Mouse (Mus musculus) liver, embryonic 11.5 days (tissue): ENCODE measurements around the gene Htt. TPM values are rescaled to one million over a fixed set of nuclear protein-coding genes. Genes with fewer than 3 reads are reported as not detected.
"Not testable (repeated sequence)": the region's sequence is repeated elsewhere in the genome, so short reads cannot be mapped to it uniquely, and the experiment has no call there.

Experiments
- ATAC-seq: fragments of 200-750 bp; cut with Nextera tagmentation; replicated peaks from 2 replicates; pipeline ENCODE4 v1.8.0; 2017; ENCODE audit warnings: moderate number of reproducible peaks, mild to moderate bottlenecking, moderate TSS enrichment, moderate library complexity; ENCODE audit not compliant: low FRiP score
- DNase-seq: peaks from one replicate; pipeline ENCODE4 v3.0.0-alpha.2; 2017; ENCODE audit warnings: low spot score
- H3K27ac ChIP-seq: fragments of 300-500 bp; sonication (generic); 2 replicates; pipeline ENCODE4 v1.5.1; 2014; ENCODE audit warnings: mild to moderate bottlenecking, low read depth, low read length, control low read depth
- H3K27me3 ChIP-seq: fragments of 300-500 bp; sonication (generic); replicated peaks from 2 replicates; pipeline ENCODE4 v1.6.1; 2014; ENCODE audit warnings: low read length, mixed read lengths; ENCODE audit not compliant: control insufficient read depth, insufficient read depth
- H3K36me3 ChIP-seq: fragments of 300-500 bp; sonication (generic); 2 replicates; pipeline ENCODE4 v1.6.1; 2014; ENCODE audit warnings: mild to moderate bottlenecking, low read length, moderate library complexity, mixed read lengths; ENCODE audit not compliant: control insufficient read depth, insufficient read depth
- H3K4me1 ChIP-seq: fragments of 300-500 bp; sonication (generic); replicated peaks from 2 replicates; pipeline ENCODE4 v1.6.1; 2014; ENCODE audit warnings: low read length, mixed read lengths; ENCODE audit not compliant: control insufficient read depth, insufficient read depth
- H3K4me2 ChIP-seq: fragments of 300-500 bp; sonication (generic); 2 replicates; pipeline ENCODE4 v1.6.1; 2014; ENCODE audit warnings: mild to moderate bottlenecking, control low read depth, moderate library complexity
- H3K4me3 ChIP-seq: fragments of 300-500 bp; sonication (generic); 2 replicates; pipeline ENCODE4 v1.5.1; 2014; ENCODE audit warnings: low read depth, low read length, control low read depth
- H3K9ac ChIP-seq: fragments of 300-500 bp; sonication (generic); 2 replicates; pipeline ENCODE4 v1.6.1; 2014; ENCODE audit warnings: low read depth, low read length, control low read depth
- H3K9me3 ChIP-seq: fragments of 300-500 bp; sonication (generic); 2 replicates; pipeline ENCODE4 v1.6.1; 2016; ENCODE audit warnings: low read length, inconsistent platforms, mixed read lengths; ENCODE audit not compliant: control insufficient read depth
- WGBS: fragments of 180-500 bp; shearing (Covaris S2); extraction: QIAGEN DNeasy Blood & Tissue Kit; methylation state at CpG from one replicate; pipeline ENCODE4 v1.1.7; 2014; 5-methylcytosine and 5-hydroxymethylcytosine counted together
- polyA plus RNA-seq: library from polyadenylated mRNA; unstranded; fragments of >200 nt; fragmentation: Nextera tagmentation; extraction: Ambion mirVana; gene quantifications from 2 replicates; pipeline ENCODE4 v1.2.1, GENCODE M21; 2014

Gene Htt
- polyA plus RNA-seq, result 15.1 and 18.9 TPM in 2 replicates

DNA sequence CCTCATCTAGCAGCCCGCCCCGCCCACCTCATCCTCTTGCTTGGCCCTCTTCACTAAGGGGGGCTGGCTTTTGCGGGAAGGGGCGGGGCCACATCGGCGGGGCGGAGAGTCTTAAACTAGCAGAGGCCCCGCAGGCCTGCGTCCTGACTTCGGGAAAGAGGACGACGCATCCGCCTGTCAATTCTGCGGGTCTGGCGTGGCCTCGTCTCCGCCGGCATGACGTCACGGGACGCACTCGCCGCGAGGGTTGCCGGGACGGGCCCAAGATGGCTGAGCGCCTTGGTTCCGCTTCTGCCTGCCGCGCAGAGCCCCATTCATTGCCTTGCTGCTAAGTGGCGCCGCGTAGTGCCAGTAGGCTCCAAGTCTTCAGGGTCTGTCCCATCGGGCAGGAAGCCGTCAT lies at the start of gene Htt:
Gene Htt, plus strand, starts transcription at position 232 of the 400 bp plus-strand sequence.
- H3K4me3 ChIP-seq, result peak within 1 kb of the TSS; percentile 100
- no peaks in the 10 kb centered on the region for H3K9me3 ChIP-seq
- H3K9ac ChIP-seq, result peak within 1 kb of the TSS; percentile 98
- no peaks in the 10 kb centered on the region for H3K27me3 ChIP-seq
- ATAC-seq, result peak; percentile 97
- H3K4me1 ChIP-seq, result peaks cover 18% of the 10 kb centered on the region
- peak within 1 kb of the TSS; percentile 90 for H3K27ac ChIP-seq
- no peaks in the 10 kb centered on the region for H3K36me3 ChIP-seq
- under 1% methylated on average over 35 of the region's 35 CpGs for WGBS
- peak within 1 kb of the TSS; percentile 93 for H3K4me2 ChIP-seq
- peak; percentile 95 for DNase-seq

DNA sequence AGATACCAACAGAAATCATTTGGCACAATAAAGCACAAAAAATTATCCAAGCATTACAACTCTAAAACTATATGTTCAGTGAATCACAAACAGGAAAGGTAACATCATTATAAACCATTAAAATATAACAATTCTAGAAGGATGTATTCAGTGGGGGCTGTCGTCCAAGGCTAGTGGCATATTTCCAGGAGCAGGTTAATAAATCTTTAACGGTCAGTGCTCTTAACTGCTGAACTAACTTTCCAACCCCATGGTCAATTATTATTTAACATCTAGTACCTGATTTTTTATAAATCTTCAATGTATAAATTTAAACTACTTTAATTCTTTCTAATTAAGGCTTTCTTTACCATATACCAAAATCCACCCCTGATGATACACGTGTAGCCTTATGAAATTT lies 47.2 kb upstream of the Htt start:
- not testable (repeated sequence) for H3K4me2 ChIP-seq, H3K9ac ChIP-seq, H3K27ac ChIP-seq, H3K9me3 ChIP-seq, DNase-seq, H3K27me3 ChIP-seq, H3K4me3 ChIP-seq, H3K4me1 ChIP-seq, ATAC-seq, H3K36me3 ChIP-seq
- 79% methylated on average over 3 of the region's 3 CpGs for WGBS

DNA sequence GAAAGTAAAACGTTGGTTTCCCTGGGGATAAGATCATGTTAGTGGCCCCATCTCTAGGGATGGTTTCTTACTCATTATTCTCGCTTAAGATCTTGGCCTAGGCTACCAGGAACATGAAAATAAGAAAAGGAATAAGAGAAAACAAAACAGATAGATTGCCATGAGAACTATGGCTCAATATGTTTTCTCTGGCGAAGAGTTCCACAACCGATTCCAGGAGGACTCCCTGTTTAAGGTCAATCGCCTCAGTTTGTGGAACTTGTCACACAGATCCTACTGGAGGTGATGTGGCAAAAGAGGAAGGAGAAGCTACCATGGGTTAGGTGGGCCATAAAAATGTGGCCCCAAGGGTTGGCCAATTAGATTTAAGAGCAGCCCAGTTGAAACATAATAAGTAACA lies 46.7 kb upstream of the Htt start:
- no peak overlapping the region for H3K4me2 ChIP-seq
- H3K27ac ChIP-seq, result no peak overlapping the region
- WGBS, result 76% methylated on average over 5 of the region's 5 CpGs
- no peaks in the 10 kb centered on the region for H3K4me1 ChIP-seq
- DNase-seq (no peak), ATAC-seq (no peak)
- no peaks in the 10 kb centered on the region for H3K9me3 ChIP-seq
- H3K4me3 ChIP-seq, result no peak overlapping the region
- H3K36me3 ChIP-seq, result no peaks in the 10 kb centered on the region
- no peaks in the 10 kb centered on the region for H3K27me3 ChIP-seq
- H3K9ac ChIP-seq, result no peak overlapping the region

DNA sequence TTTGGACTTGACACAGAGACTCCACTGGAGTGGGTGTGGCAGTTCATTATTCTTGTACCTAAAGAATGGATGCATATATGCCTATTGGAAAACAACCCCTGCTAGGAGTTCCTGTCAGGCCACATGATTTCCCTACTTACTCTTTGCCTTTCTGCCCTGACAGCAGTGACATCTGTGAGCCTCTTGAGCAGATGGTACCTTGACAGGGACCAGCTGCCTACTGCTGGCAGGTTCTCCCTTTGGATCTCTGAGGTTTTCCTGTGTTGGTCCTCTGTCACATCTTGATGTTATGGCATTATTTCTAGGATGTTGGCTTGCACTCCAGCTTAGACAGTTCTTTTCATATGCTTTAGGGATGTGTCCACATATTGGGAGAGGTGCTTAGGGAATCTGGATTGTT lies 32.4 kb upstream of the Htt start:
- H3K4me2 ChIP-seq, result no peak overlapping the region
- H3K27me3 ChIP-seq, result no peaks in the 10 kb centered on the region
- DNase-seq (no peak), ATAC-seq (no peak)
- H3K9me3 ChIP-seq, result no peaks in the 10 kb centered on the region
- H3K4me1 ChIP-seq, result peaks cover 5% of the 10 kb centered on the region; the same call in 1 of the 2 replicates
- H3K27ac ChIP-seq, result no peak overlapping the region
- H3K9ac ChIP-seq, result no peak overlapping the region
- no peak overlapping the region for H3K4me3 ChIP-seq
- no peaks in the 10 kb centered on the region for H3K36me3 ChIP-seq

DNA sequence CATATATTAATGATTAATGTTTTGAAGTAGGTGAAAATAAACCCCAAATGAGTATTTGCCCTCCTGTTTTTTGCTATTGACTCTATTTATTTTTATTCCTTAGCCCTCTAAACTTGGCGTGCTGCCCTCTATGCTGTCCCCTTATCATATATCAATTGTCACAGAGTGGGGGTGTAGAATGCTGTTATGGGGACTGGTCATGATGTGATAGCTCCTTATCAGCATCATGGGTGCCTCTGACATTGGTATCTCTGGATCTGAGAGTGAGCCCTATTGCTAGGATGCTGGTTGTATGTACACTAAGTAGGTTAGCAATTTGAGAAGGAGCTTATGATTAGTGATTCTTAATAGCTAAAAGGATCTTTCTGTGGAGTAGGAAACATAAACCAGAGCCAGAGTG lies 31.3 kb upstream of the Htt start:
- H3K27me3 ChIP-seq, result no peaks in the 10 kb centered on the region
- ATAC-seq (peak; percentile 73; the same call in 1 of the 2 replicates), DNase-seq (no peak)
- no peaks in the 10 kb centered on the region for H3K9me3 ChIP-seq
- no peaks in the 10 kb centered on the region for H3K36me3 ChIP-seq
- peaks cover 5% of the 10 kb centered on the region; the same call in 1 of the 2 replicates for H3K4me1 ChIP-seq
- H3K9ac ChIP-seq, result no peak overlapping the region
- WGBS, result 30% methylated on average over 1 of the region's 1 CpGs
- H3K4me3 ChIP-seq, result no peak overlapping the region
- no peak overlapping the region for H3K4me2 ChIP-seq
- H3K27ac ChIP-seq, result no peak overlapping the region

DNA sequence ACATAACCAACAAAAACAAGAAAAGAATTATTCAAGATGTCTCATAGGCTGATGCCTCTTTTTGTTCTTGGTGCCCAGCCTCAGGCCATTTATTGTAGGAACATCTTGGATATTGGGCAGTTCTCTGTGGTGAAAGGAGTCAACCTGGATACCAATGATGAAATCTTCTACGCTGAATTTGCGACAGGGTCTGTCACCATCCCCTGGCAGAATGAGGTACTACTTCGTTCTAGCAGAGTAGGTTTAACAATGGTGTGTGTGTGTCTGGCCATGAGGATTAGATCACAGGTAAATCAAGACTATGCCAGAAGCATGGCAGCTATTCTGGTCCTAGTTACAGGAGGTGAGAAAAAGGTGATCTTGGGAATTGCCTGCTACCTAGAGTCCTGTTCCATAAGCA lies 10.1 kb upstream of the Htt start:
- ATAC-seq (no peak), DNase-seq (no peak)
- H3K9me3 ChIP-seq, result no peaks in the 10 kb centered on the region
- whole genome bisulfite sequencing, result 48% methylated on average over 3 of the region's 3 CpGs
- H3K27me3 ChIP-seq, result no peaks in the 10 kb centered on the region
- H3K4me1 ChIP-seq, result no peaks in the 10 kb centered on the region
- H3K27ac ChIP-seq, result no peak overlapping the region
- no peaks in the 10 kb centered on the region for H3K36me3 ChIP-seq
- H3K9ac ChIP-seq, result no peak overlapping the region
- no peak overlapping the region for H3K4me2 ChIP-seq
- no peak overlapping the region for H3K4me3 ChIP-seq

DNA sequence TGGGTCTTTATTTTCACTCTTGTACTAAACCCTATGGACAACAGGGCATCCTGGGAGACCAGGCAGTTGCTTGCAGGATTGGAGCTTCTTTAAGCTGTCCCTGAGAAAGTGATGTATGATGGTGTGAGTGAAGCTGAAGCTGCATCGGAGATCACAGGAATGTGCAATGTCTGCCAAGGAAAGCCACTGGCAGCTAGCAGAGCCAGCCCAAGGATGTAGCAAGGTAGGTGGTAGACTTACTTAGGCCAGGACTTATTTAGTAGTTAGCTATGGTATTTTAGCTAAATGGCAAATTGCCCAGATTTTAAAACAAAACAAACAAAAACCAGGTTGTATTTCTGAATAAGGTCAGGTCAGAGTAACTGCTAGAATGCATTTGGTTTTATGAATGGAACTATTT lies 2.8 kb upstream of the Htt start:
- H3K9ac ChIP-seq, result no peak overlapping the region
- no peaks in the 10 kb centered on the region for H3K27me3 ChIP-seq
- ATAC-seq, result no peak
- no peak overlapping the region for H3K4me2 ChIP-seq
- DNase-seq, result no peak
- 75% methylated on average over 1 of the region's 1 CpGs for WGBS
- peaks cover 6% of the 10 kb centered on the region; the same call in 1 of the 2 replicates for H3K4me1 ChIP-seq
- no peak overlapping the region for H3K27ac ChIP-seq
- H3K36me3 ChIP-seq, result no peaks in the 10 kb centered on the region
- H3K9me3 ChIP-seq, result no peaks in the 10 kb centered on the region
- no peak overlapping the region for H3K4me3 ChIP-seq

- Histone ChIP-seq H3K36me3 (no peaks in the 10 kb centered on the region), H3K9me3 (no peaks in the 10 kb centered on the region), H3K4me2 (peak overlapping the region; percentile 93), H3K9ac (peak overlapping the region; percentile 98), H3K27me3 (no peaks in the 10 kb centered on the region), H3K4me3 (peak overlapping the region; percentile 100), H3K27ac (no peak overlapping the region), H3K4me1 (peaks cover 15% of the 10 kb centered on the region)
- no peak for DNase-seq
- WGBS, result 1% methylated on average over 19 of the region's 19 CpGs
- ATAC-seq, result peak; percentile 2; the same call in 1 of the 2 replicates
These were observed 561 bp upstream of the Htt start for GRCm38 (mm10) chr5:34760850-34761508.

DNA sequence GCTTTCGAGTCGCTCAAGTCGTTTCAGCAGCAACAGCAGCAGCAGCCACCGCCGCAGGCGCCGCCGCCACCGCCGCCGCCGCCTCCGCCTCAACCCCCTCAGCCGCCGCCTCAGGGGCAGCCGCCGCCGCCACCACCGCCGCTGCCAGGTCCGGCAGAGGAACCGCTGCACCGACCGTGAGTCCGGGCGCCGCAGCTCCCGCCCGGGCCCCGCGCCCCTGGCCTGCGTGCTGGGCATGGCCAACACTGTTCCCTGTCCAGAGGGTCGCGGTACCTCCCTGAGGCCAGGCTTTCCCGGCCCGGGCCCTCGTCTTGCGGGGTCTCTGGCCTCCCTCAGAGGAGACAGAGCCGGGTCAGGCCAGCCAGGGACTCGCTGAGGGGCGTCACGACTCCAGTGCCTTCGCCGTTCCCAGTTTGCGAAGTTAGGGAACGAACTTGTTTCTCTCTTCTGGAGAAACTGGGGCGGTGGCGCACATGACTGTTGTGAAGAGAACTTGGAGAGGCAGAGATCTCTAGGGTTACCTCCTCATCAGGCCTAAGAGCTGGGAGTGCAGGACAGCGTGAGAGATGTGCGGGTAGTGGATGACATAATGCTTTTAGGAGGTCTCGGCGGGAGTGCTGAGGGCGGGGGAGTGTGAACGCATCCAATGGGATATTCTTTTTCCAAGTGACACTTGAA lies 533 bp downstream of the Htt start:
- peak overlapping the region; percentile 98 for H3K9ac ChIP-seq
- no peaks in the 10 kb centered on the region for H3K9me3 ChIP-seq
- under 1% methylated on average over 54 of the region's 54 CpGs for WGBS
- no peaks in the 10 kb centered on the region for H3K36me3 ChIP-seq
- peaks cover 18% of the 10 kb centered on the region for H3K4me1 ChIP-seq
- DNase-seq, result peak; percentile 65
- no peaks in the 10 kb centered on the region for H3K27me3 ChIP-seq
- peak; percentile 68 for ATAC-seq
- H3K4me2 ChIP-seq, result peak overlapping the region; percentile 93
- H3K27ac ChIP-seq, result peak overlapping the region; percentile 90
- H3K4me3 ChIP-seq, result peak overlapping the region; percentile 100
